ENCODE assay signal across 18 mouse cellular contexts in genomic region chr8:106333346-106333745, GRCm38 (mm10). TPM values are rescaled to one million over a fixed set of nuclear protein-coding genes. Genes with fewer than 3 reads are reported as not detected.
DNase-seq lines count a peak whose midpoint lies in the region; ATAC-seq and TF ChIP-seq lines count a peak whose summit lies in the region.
"Had no signal": no experiment of that assay in that cellular context is flagged by ENCODE, and none has a peak within 500 bp of the region (broad histone marks: within the 10 kb centered on the region; RNA-seq: fewer than 3 reads in every experiment).

No protein-coding gene starts in this region.

- no peaks in the 10 kb centered on the region for H3K36me3 ChIP-seq in heart, embryonic 11.5 days (ENCODE audit: control insufficient read depth, insufficient read depth, low read length)
- no peaks in the 10 kb centered on the region for H3K36me3 ChIP-seq in lung, embryonic 14.5 days (ENCODE audit: insufficient read depth)
- no peaks in the 10 kb centered on the region for H3K36me3 ChIP-seq in limb, embryonic 14.5 days (ENCODE audit: control insufficient read depth, insufficient read depth, low read length)
- H3K36me3 ChIP-seq: embryonic facial prominence, embryonic 12.5 days; forebrain, embryonic 10.5 days; heart, embryonic 12.5 days; limb, embryonic 13.5 days; stomach, embryonic 15.5 days had no signal

- no peak for TF ChIP-seq CTCF in lung, embryonic 14.5 days (IDR thresholded peaks at IDR 0.05; ENCODE audit: low read depth)

- H3K4me3 ChIP-seq in heart, embryonic 11.5 days (ENCODE audit: low read depth, low read length) = no peak overlapping the region
- no peak overlapping the region for H3K4me3 ChIP-seq in lung, embryonic 14.5 days (ENCODE audit: low read depth, low read length)
- no peak overlapping the region for H3K4me3 ChIP-seq in limb, embryonic 14.5 days (replicated peaks; ENCODE audit: low read length)
- H3K4me3 ChIP-seq: embryonic facial prominence, embryonic 12.5 days; forebrain, embryonic 10.5 days; heart, embryonic 12.5 days; limb, embryonic 13.5 days; megakaryocyte, embryonic 14.5 days; stomach, embryonic 15.5 days had no signal

- peaks cover 31% of the 10 kb centered on the region for H3K27me3 ChIP-seq in heart, embryonic 11.5 days (ENCODE audit: control insufficient read depth, insufficient read depth, low read length)
- H3K27me3 ChIP-seq in lung, embryonic 14.5 days (ENCODE audit: insufficient read depth, low read length) = peaks cover 31% of the 10 kb centered on the region
- H3K27me3 ChIP-seq in limb, embryonic 14.5 days (ENCODE audit: control insufficient read depth, insufficient read depth, low read length) = peaks cover 28% of the 10 kb centered on the region

- ATAC-seq in heart, embryonic 11.5 days (replicated peaks; ENCODE audit: insufficient number of reproducible peaks, low FRiP score, low TSS enrichment) = no peak
- ATAC-seq in lung, embryonic 14.5 days (ENCODE audit: insufficient read depth) = no peak
- no peak for ATAC-seq in limb, embryonic 14.5 days (ENCODE audit: low FRiP score, low read depth)

- no peaks in the 10 kb centered on the region for H3K9me3 ChIP-seq in heart, embryonic 11.5 days (replicated peaks; ENCODE audit: control insufficient read depth, low read length)
- H3K9me3 ChIP-seq in lung, embryonic 14.5 days (ENCODE audit: low read depth, low read length) = no peaks in the 10 kb centered on the region
- H3K9me3 ChIP-seq in limb, embryonic 14.5 days (ENCODE audit: control insufficient read depth, low read length) = no peaks in the 10 kb centered on the region
- H3K9me3 ChIP-seq: embryonic facial prominence, embryonic 12.5 days; forebrain, embryonic 10.5 days; heart, embryonic 12.5 days; limb, embryonic 13.5 days; stomach, embryonic 15.5 days had no signal

- H3K4me1 ChIP-seq in heart, embryonic 11.5 days (ENCODE audit: control insufficient read depth, insufficient read depth, low read length) = 0 out of 2 replicates have a peak, but pooled peaks cover 2% of the 10 kb centered on the region
- H3K4me1 ChIP-seq in lung, embryonic 14.5 days (ENCODE audit: insufficient read depth) = no peaks in the 10 kb centered on the region
- H3K4me1 ChIP-seq in limb, embryonic 14.5 days (ENCODE audit: control insufficient read depth, insufficient read depth, low read length) = peaks cover 4% of the 10 kb centered on the region; the same call in 1 of the 2 replicates

- H3K9ac ChIP-seq in heart, embryonic 11.5 days (ENCODE audit: low read depth, low read length) = no peak overlapping the region
- no peak overlapping the region for H3K9ac ChIP-seq in lung, embryonic 14.5 days
- no peak overlapping the region for H3K9ac ChIP-seq in limb, embryonic 14.5 days (ENCODE audit: low read depth, low read length, severe bottlenecking)
- H3K9ac ChIP-seq: embryonic facial prominence, embryonic 12.5 days; heart, embryonic 12.5 days; limb, embryonic 13.5 days; stomach, embryonic 15.5 days had no signal

- WGBS in heart, embryonic 11.5 days (ENCODE audit: insufficient replicate concordance) = 34% methylated on average over 8 of the region's 8 CpGs
- 31% methylated on average over 8 of the region's 8 CpGs for WGBS in lung, embryonic 14.5 days
- WGBS in limb, embryonic 14.5 days = 44% methylated on average over 8 of the region's 8 CpGs

- H3K27ac ChIP-seq in heart, embryonic 11.5 days (ENCODE audit: low read depth, low read length) = no peak overlapping the region
- no peak overlapping the region for H3K27ac ChIP-seq in lung, embryonic 14.5 days (ENCODE audit: low read depth)
- no peak overlapping the region for H3K27ac ChIP-seq in limb, embryonic 14.5 days (replicated peaks; ENCODE audit: low read depth, low read length)
- H3K27ac ChIP-seq: embryonic facial prominence, embryonic 12.5 days; forebrain, embryonic 10.5 days; limb, embryonic 13.5 days; stomach, embryonic 15.5 days had no signal

- no peak overlapping the region for H3K4me2 ChIP-seq in heart, embryonic 11.5 days
- no peak overlapping the region for H3K4me2 ChIP-seq in lung, embryonic 14.5 days
- no peak overlapping the region for H3K4me2 ChIP-seq in limb, embryonic 14.5 days (replicated peaks; ENCODE audit: low read depth, low read length, severe bottlenecking)
- H3K4me2 ChIP-seq: embryonic facial prominence, embryonic 12.5 days; heart, embryonic 12.5 days; limb, embryonic 13.5 days; stomach, embryonic 15.5 days had no signal

- peak; percentile 70 for DNase-seq in heart, adult 11 months
- peak; percentile 64 for DNase-seq in lung, embryonic 14.5 days
- DNase-seq in lung, postnatal 4 days = no peak
- peak; percentile 10 for DNase-seq in adipocyte (ENCODE audit: low spot score)
- DNase-seq in limb, embryonic 14.5 days (ENCODE audit: low spot score) = peak; percentile 65
- no peak for DNase-seq in thymus, postnatal 25 days
- DNase-seq in right cerebral cortex, postnatal 4 days = no peak
- DNase-seq: adrenal gland, adult 8-10 months; cerebellum, adult 2 months; gastrocnemius, postnatal 36 days; retina, postnatal 1 day had no signal

- no peak for TF ChIP-seq POLR2A in limb, embryonic 14.5 days (IDR thresholded peaks at IDR 0.05; ENCODE audit: borderline replicate concordance, extremely low read depth, insufficient read depth, insufficient read length)

RNA-seq across cellular contexts. Expression of gene Smpd3, which starts 4.4 kb away (rescaled TPM):
- polyA plus RNA-seq in heart, embryonic 11.5 days (2014; fragmentation: Nextera tagmentation; extraction: Ambion mirVana) = 2.0 and 2.3 TPM in 2 replicates
- 0.57 and 0.93 TPM in 2 replicates for polyA plus RNA-seq in lung, embryonic 14.5 days (2014; fragmentation: Nextera tagmentation; extraction: Ambion mirVana)
- polyA plus RNA-seq in limb, embryonic 14.5 days (2012; rRNA removed) = 17.5 and 22.5 TPM in 2 replicates
- 7.4 and 11.2 TPM in 2 replicates for polyA plus RNA-seq in limb, embryonic 14.5 days (2014; fragmentation: Nextera tagmentation; extraction: Ambion mirVana)

Comparison
In these comparisons a context has a peak if more than half of its experiments do, and no peak if none do; other contexts are left out.
1. DNase-seq: peak in heart, adult 11 months (single experiment), lung, embryonic 14.5 days (single experiment), adipocyte (single experiment) and limb, embryonic 14.5 days (single experiment); none in lung, postnatal 4 days (0 of 2), thymus, postnatal 25 days (single experiment) and right cerebral cortex, postnatal 4 days (single experiment).